Mouse (Mus musculus): ENCODE measurements around the gene Sike1.

Gene Sike1

DNA sequence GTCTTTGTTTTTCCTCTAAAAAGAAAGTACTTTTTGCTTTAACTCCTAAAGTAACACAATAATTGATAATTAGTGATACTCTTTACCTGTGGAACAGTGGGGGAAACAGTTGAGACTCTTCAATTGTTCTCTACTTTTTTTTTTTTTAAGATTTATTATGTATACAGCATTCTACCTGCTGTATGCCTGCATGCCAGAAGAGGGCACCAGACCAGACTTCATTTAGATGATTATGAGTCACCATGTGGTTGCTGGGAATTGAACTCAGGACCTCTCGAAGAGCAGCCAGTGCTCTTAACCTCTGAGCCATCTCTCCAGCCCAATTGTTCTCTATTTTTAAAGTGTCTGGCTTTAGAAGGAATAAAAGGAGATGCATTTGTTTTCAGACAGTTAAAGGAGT lies 30.7 kb downstream of the Sike1 start:
- DNase-seq (ENCODE audit: low spot score), result no peak

DNA sequence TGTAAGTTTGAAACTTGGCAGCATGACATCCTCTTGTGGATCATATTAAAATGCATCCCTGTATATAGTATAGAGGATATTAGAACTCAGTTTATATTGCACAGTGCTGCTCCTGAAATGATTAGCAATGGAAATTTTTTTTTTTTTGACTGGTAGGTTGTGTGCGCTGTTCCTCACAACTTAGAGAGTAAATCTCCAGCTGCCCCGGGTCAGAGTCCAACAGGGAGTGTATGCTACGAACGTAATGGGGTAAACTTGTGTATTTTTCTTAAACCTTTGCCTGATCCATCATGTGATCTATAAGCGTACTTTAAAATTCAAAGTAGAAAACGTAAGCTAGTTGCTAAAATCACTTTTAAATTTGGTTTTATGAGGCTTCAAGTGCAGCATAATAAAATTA lies 44.8 kb downstream of the Sike1 start:
- DNase-seq (ENCODE audit: low spot score), result no peak

DNA sequence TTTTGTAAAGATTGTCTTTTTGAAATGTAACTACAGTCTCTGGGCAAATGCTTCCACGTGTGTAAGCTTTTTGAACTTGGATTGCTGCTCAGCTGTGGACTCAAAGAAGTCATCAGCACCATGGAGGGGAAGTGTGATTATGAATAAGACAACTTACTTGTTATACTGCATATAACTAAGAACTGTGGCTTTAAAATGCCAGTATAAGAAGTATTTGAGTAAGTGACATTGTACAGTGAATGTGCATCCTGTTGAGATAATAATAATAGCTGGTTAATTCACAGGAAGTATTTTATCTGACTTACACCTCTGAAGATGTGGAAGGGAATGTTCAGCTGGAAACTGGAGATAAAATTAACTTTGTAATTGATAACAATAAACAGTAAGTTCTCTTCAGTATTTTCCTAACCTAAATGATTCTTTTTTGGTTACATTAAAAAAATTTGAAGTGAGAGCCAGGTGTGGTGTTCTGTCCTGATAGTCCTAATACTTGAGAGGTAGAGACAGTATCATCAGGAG lies 45.4 kb downstream of the Sike1 start:
- DNase-seq (ENCODE audit: low spot score), result no peak

DNA sequence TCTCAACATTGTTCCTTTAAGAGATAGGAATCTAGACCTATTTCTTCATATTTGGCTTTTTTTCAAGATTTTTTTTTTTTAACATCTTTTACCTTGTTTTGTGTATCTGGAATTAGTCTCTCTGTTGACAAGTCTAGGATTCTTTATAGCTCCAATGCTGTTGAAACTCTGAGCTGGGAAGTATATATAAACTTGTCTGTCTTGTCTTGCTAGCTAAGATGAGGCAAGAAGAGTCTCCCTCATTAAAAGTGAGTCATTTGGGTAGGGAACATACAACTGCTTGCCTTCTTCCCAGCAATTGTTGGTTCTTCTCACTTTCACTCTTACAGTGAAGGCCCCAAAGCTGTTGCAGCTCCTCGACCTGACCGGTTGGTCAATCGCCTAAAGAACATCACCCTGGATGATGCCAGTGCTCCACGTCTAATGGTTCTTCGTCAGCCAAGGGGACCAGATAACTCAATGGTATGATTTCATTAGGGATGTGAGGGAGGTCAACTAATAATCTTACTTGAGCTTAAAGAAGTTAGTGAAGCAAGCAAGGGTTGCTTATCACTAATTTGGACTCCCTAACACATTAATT lies 60.6 kb downstream of the Sike1 start:
- DNase-seq (ENCODE audit: low spot score), result no peak

DNA sequence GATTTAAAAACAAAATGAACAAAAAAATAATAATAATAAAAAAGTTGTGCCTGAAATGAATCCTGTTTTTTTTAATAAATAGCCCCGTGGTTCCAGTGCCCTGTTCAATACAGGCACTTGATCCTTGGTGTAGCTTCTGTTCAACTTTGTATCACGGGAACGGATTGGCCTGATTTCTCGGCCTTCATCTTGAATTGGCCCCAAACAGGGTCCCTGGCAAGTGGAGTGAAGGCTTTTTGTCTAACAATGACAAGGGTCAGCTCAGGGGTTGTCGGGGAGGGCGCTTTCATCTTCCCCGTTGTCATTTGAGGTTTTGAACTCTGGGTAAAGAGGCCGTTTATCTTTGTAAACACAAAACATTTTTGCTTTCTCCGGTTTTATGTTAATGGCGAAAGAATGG lies 62.2 kb downstream of the Sike1 start:
- no peak for DNase-seq (ENCODE audit: low spot score)

All from testis, postnatal 14 days (tissue).